Mouse (Mus musculus) midbrain, embryonic 10.5 days (tissue): Measurements from ENCODE around the gene Adamts1. TPM values are rescaled to one million over a fixed set of nuclear protein-coding genes. Genes with fewer than 3 reads are reported as not detected.

Source experiments
- DNase-seq: peaks from one replicate; pipeline ENCODE4 v3.0.0-alpha.2; 2017; ENCODE audit warnings: low spot score
- H3K27ac ChIP-seq: fragments of 300-500 bp; sonication (generic); replicated peaks from 2 replicates; pipeline ENCODE4 v1.5.1; 2016; ENCODE audit warnings: mild to moderate bottlenecking
- H3K27me3 ChIP-seq: fragments of 300-500 bp; sonication (generic); 2 replicates; pipeline ENCODE4 v1.6.1; 2016; ENCODE audit warnings: low read depth, mild to moderate bottlenecking; ENCODE audit not compliant: poor library complexity, severe bottlenecking
- H3K36me3 ChIP-seq: fragments of 300-500 bp; sonication (generic); 2 replicates; pipeline ENCODE4 v1.6.1; 2016; ENCODE audit warnings: mild to moderate bottlenecking, moderate library complexity
- H3K4me1 ChIP-seq: fragments of 300-500 bp; sonication (generic); 2 replicates; pipeline ENCODE4 v1.6.1; 2016
- H3K4me3 ChIP-seq: fragments of 300-500 bp; sonication (generic); 2 replicates; pipeline ENCODE4 v1.5.1; 2016; ENCODE audit warnings: mild to moderate bottlenecking, moderate library complexity
- H3K9me3 ChIP-seq: fragments of 300-500 bp; sonication (generic); replicated peaks from 2 replicates; pipeline ENCODE4 v1.6.1; 2016; ENCODE audit warnings: mild to moderate bottlenecking
- WGBS: fragments of 180-500 bp; shearing (Covaris S2); methylation state at CpG from one replicate; pipeline ENCODE4 v1.1.7; 2016; 5-methylcytosine and 5-hydroxymethylcytosine counted together
- polyA plus RNA-seq: library from polyadenylated mRNA; unstranded; fragments of >200 nt; fragmentation: Nextera tagmentation; extraction: Ambion mirVana; gene quantifications from 2 replicates; pipeline ENCODE4 v1.2.1, GENCODE M21; 2016

Adamts1 gene
- polyA plus RNA-seq, 1 experiment from 2014 or later, result 17.7 TPM

DNA sequence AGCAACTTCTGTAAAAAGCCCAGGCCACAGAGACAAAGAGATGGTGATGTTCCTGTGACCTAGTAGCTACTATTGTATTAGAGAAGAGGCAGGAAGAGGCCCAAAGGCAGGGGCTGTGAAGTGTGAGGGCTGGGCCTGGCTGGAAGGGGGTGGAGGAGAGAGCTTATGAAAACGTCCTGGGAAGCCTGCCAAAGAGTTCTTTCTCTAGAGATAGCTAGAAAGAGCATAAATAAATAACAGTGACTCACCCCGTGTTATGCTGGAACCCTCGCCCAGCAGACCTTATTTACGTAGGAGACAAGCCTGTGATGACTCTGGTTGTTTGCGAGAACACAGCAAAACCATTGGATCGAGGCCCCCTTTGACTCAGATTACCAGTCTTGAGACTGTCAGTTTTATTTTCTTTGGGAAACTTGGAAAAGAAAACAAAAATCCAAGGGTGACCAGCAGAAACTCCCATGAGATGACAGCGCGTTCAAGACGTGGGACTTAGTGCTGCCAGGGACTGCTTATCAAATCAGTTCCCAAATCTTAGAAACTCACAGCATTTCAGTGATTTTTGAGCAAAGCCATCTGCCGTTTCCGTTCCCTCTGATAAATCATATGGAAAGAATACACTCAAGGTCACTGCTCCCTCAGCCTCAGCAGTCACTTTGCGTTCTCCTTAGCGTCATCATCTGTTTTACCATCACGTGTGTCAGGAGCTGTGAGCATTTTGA is 46.7 kb downstream of the Adamts1 start:
- WGBS, result 72% methylated on average over 14 of the region's 14 CpGs

GRCm38 (mm10) chr16:85749335-85749734 is 53.6 kb downstream of the Adamts1 start:
- Histone ChIP-seq H3K9me3 (no peaks in the 10 kb centered on the region), H3K4me3 (no peak overlapping the region), H3K36me3 (no peaks in the 10 kb centered on the region), H3K27me3 (no peaks in the 10 kb centered on the region), H3K27ac (no peak overlapping the region), H3K4me1 (no peaks in the 10 kb centered on the region)
- DNase-seq, result no peak
- 66% methylated on average over 6 of the region's 6 CpGs for WGBS

More for the DNA sequence above, 46.7 kb downstream of the Adamts1 start:
- Histone ChIP-seq H3K27me3 (no peaks in the 10 kb centered on the region), H3K9me3 (no peaks in the 10 kb centered on the region), H3K4me3 (no peak overlapping the region), H3K4me1 (0 out of 2 replicates have a peak, but pooled peaks cover 4% of the 10 kb centered on the region), H3K27ac (no peak overlapping the region), H3K36me3 (no peaks in the 10 kb centered on the region)
- DNase-seq, result no peak

DNA sequence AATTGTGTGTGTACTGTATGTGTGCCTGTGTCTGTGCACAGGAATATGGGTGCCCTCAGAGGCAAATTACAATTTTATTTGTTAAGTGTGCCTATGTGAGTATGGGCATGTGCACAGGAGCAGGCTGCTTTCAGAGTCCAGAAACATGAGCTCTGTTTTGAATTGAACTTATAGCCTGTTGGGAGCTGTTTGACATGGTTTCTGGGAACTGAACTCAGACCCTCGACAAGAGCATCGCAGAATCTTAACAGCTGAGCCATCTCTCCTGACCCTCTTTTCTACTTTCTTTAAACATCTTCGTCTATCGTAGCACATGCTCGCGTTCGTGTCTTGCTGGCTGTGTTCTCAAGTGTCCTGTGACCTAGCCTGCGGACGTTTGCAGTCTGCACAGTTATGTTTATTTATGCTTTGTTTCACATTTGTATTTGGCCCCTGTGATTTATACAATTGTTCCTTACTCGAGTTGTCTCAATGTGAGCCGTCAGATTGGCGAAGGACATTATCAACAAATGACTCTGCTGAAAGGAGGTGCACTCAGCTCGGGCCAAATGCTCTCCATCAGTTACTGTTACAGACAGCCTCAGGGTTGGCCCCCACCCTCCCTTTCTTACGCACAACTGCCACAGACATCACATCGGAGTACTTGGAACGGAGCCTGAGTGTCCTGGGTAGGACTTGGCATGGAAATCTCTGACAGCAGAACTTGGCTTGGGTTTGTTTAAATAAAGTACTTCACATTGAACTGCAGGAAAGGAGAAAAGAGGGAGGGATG is 55.1 kb downstream of the Adamts1 start:
- Histone ChIP-seq H3K4me1 (no peaks in the 10 kb centered on the region), H3K27ac (no peak overlapping the region), H3K27me3 (no peaks in the 10 kb centered on the region), H3K36me3 (no peaks in the 10 kb centered on the region), H3K4me3 (no peak overlapping the region), H3K9me3 (no peaks in the 10 kb centered on the region)
- DNase-seq, result no peak
- WGBS, result 79% methylated on average over 16 of the region's 16 CpGs

GRCm38 (mm10) chr16:85746386-85746785 is 56.5 kb downstream of the Adamts1 start:
- Histone ChIP-seq H3K4me1 (no peaks in the 10 kb centered on the region), H3K27ac (no peak overlapping the region), H3K4me3 (no peak overlapping the region), H3K27me3 (no peaks in the 10 kb centered on the region), H3K36me3 (no peaks in the 10 kb centered on the region), H3K9me3 (no peaks in the 10 kb centered on the region)
- 89% methylated on average over 3 of the region's 3 CpGs for WGBS
- no peak for DNase-seq

Other genes with a start within 250 kb of the Adamts1 start
- 4.9 and 5.1 TPM in 2 replicates for gene Cyyr1, start 249.7 kb downstream of the Adamts1 start, polyA plus RNA-seq
- 1.1 and 1.4 TPM in 2 replicates for gene Adamts5, start 98.7 kb upstream of the Adamts1 start, polyA plus RNA-seq